Mouse (Mus musculus) lung, embryonic 15.5 days (tissue): ENCODE results near the gene Fap. TPM values are rescaled to one million over a fixed set of nuclear protein-coding genes. Genes with fewer than 3 reads are reported as not detected.

ENCODE experiments used
- ATAC-seq: fragments of 200-750 bp; cut with Nextera tagmentation; 2 replicates; pipeline ENCODE4 v1.8.0; 2017; ENCODE audit warnings: moderate number of reproducible peaks, borderline replicate concordance; ENCODE audit not compliant: low FRiP score, low TSS enrichment; ENCODE audit errors: extremely low read depth
- H3K27ac ChIP-seq: fragments of 300-500 bp; sonication (generic); 2 replicates; pipeline ENCODE4 v1.5.1; 2015; ENCODE audit warnings: moderate library complexity, mild to moderate bottlenecking, inconsistent platforms
- H3K27me3 ChIP-seq: fragments of 300-500 bp; sonication (generic); 2 replicates; pipeline ENCODE4 v1.6.1; 2015; ENCODE audit warnings: inconsistent platforms
- H3K36me3 ChIP-seq: fragments of 300-500 bp; sonication (generic); 2 replicates; pipeline ENCODE4 v1.6.1; 2015; ENCODE audit warnings: inconsistent platforms
- H3K4me1 ChIP-seq: fragments of 300-500 bp; sonication (generic); 2 replicates; pipeline ENCODE4 v1.6.1; 2015; ENCODE audit warnings: inconsistent platforms
- H3K4me2 ChIP-seq: fragments of 300-500 bp; sonication (generic); 2 replicates; pipeline ENCODE4 v1.6.1; 2015; ENCODE audit warnings: inconsistent platforms, mild to moderate bottlenecking, moderate library complexity
- H3K4me3 ChIP-seq: fragments of 300-500 bp; sonication (generic); 2 replicates; pipeline ENCODE4 v1.5.1; 2015; ENCODE audit warnings: mild to moderate bottlenecking, inconsistent platforms
- H3K9ac ChIP-seq: fragments of 300-500 bp; sonication (generic); 2 replicates; pipeline ENCODE4 v1.6.1; 2015; ENCODE audit warnings: inconsistent platforms
- H3K9me3 ChIP-seq: fragments of 300-500 bp; sonication (generic); 2 replicates; pipeline ENCODE4 v1.6.1; 2016; ENCODE audit warnings: inconsistent platforms
- WGBS: fragments of 180-500 bp; shearing (Covaris S2); methylation state at CpG from one replicate; pipeline ENCODE4 v1.1.7; 2015; 5-methylcytosine and 5-hydroxymethylcytosine counted together
- polyA plus RNA-seq: library from polyadenylated mRNA; unstranded; fragments of >200 nt; fragmentation: Nextera tagmentation; extraction: Ambion mirVana; gene quantifications from 2 replicates; pipeline ENCODE4 v1.2.1, GENCODE M21; 2015

Gene Fap
- polyA plus RNA-seq, 1 experiment from 2014 or later = 2.8 TPM

DNA sequence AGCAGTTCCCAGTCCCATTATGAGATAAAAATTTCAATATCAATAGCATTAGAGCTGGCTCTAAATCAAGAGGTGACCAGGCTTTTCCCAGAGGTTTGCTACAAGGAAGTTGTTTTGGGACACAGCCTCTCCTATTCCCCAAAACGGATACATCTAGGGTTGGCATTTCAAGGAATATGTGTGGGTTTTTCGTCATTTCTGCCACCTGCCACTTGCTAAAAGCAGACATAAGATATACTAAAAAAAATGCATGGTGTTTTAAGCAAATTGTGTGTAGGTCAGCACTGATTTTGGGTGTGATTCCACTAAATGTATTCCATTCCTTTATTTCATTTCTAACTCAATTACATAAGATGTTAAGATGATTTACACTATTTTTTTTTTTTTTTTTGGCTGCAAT, 56.1 kb downstream of the Fap start:
- WGBS = 72% methylated on average over 2 of the region's 2 CpGs

GRCm38 (mm10) chr2:62514477-62514876, 59.4 kb downstream of the Fap start:
- Histone ChIP-seq H3K27ac (no peak overlapping the region), H3K27me3 (no peaks in the 10 kb centered on the region), H3K4me1 (no peaks in the 10 kb centered on the region), H3K4me2 (no peak overlapping the region), H3K9ac (no peak overlapping the region), H3K36me3 (no peaks in the 10 kb centered on the region), H3K9me3 (no peaks in the 10 kb centered on the region), H3K4me3 (no peak overlapping the region)
- WGBS = 79% methylated on average over 6 of the region's 6 CpGs
- no peak for ATAC-seq

More for the DNA sequence above, 56.1 kb downstream of the Fap start:
- Histone ChIP-seq H3K27me3 (no peaks in the 10 kb centered on the region), H3K36me3 (no peaks in the 10 kb centered on the region), H3K4me2 (no peak overlapping the region), H3K9ac (no peak overlapping the region), H3K4me3 (no peak overlapping the region), H3K4me1 (no peaks in the 10 kb centered on the region), H3K27ac (no peak overlapping the region), H3K9me3 (no peaks in the 10 kb centered on the region)
- ATAC-seq = no peak

- no peaks in the 10 kb centered on the region for H3K9me3 ChIP-seq
- H3K4me2 ChIP-seq = no peak overlapping the region
- H3K4me1 ChIP-seq = no peaks in the 10 kb centered on the region
- no peak for ATAC-seq
- no peaks in the 10 kb centered on the region for H3K27me3 ChIP-seq
- no peak overlapping the region for H3K4me3 ChIP-seq
- no peak overlapping the region for H3K27ac ChIP-seq
- 82% methylated on average over 15 of the region's 15 CpGs for WGBS
- H3K9ac ChIP-seq = no peak overlapping the region
- H3K36me3 ChIP-seq = no peaks in the 10 kb centered on the region
Observed at GRCm38 (mm10) chr2:62513477-62513876, 60.4 kb downstream of the Fap start.

DNA sequence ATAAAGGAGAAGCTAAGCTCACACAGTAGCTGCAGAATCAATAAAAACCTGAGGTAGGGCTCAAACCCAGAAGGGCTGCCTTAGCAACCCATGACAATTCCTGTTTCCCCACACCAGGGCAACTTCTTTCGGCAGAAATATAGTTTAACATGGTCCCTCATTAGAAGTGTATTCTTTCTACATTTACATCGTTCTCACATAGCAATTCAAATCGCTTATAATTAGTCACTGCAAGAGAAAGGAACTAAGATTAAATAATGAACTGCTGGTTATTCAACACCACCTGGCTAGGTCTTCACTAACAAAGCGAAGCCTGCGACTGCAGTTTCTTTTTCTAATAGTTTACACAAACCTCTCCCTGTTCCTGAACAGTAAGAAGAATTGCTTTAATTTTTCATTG, 66.7 kb downstream of the Fap start:
- H3K4me2 ChIP-seq = no peak overlapping the region
- WGBS = 55% methylated on average over 5 of the region's 5 CpGs
- no peak for ATAC-seq

GRCm38 (mm10) chr2:62506441-62506840, 67.4 kb downstream of the Fap start:
- H3K4me1 ChIP-seq = no peaks in the 10 kb centered on the region
- H3K9ac ChIP-seq = no peak overlapping the region
- no peaks in the 10 kb centered on the region for H3K9me3 ChIP-seq
- H3K27ac ChIP-seq = no peak overlapping the region
- ATAC-seq = no peak
- 59% methylated on average over 2 of the region's 2 CpGs for WGBS
- H3K27me3 ChIP-seq = no peaks in the 10 kb centered on the region
- no peak overlapping the region for H3K4me2 ChIP-seq
- H3K36me3 ChIP-seq = no peaks in the 10 kb centered on the region
- H3K4me3 ChIP-seq = no peak overlapping the region

More for the DNA sequence above, 66.7 kb downstream of the Fap start:
- Histone ChIP-seq H3K9ac (no peak overlapping the region), H3K27me3 (no peaks in the 10 kb centered on the region), H3K4me1 (no peaks in the 10 kb centered on the region), H3K36me3 (no peaks in the 10 kb centered on the region), H3K9me3 (no peaks in the 10 kb centered on the region), H3K27ac (no peak overlapping the region), H3K4me3 (no peak overlapping the region)

DNA sequence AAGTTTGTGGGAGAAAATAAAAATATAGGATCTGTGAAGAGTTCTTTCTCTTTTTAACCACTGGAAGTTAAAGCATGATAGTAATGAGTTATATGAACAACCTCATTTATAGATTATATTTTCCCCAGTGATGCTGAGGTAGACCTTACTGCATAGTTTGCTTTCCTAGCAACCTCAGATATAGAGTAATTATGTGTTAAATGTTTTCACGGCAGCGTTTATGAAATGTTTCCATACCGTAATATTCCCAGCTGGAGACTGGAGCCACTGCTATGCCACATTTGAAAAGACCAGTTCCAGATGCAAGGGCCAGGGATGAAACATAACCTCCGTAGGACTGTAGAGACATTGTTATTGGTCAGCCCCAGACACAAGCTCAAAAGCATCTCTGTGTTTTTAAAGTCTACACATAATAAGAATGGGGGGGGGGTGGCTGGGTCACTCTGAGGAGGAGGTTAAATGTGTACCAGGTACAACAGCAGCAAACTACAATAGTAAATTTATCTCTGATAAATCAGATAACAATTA, 69.5 kb downstream of the Fap start:
- Histone ChIP-seq H3K4me1 (no peaks in the 10 kb centered on the region), H3K9ac (no peak overlapping the region), H3K4me3 (no peak overlapping the region), H3K27ac (no peak overlapping the region), H3K9me3 (no peaks in the 10 kb centered on the region), H3K4me2 (no peak overlapping the region), H3K27me3 (no peaks in the 10 kb centered on the region), H3K36me3 (no peaks in the 10 kb centered on the region)
- ATAC-seq = no peak
- WGBS = 52% methylated on average over 4 of the region's 4 CpGs

DNA sequence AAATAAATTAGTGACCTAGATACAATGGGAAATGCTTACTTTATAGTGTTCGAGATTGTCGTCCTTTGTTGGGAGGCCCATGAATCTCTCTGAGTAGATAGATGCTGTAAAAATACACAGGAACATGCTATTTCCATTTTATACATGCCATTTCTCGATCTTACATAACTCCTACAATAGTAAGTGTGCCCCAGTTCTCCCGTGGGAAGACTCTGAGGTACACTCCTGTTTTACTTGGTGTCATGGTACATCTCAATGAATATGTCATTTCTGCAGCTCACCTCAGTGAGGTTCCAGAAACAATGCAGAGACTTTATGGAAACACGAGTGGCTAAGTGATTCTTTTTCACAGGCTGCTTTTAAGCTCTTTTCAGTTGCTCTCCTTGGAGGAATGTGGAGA, 70.5 kb downstream of the Fap start:
- ATAC-seq = no peak
- Histone ChIP-seq H3K4me1 (no peaks in the 10 kb centered on the region), H3K4me2 (no peak overlapping the region), H3K9me3 (no peaks in the 10 kb centered on the region), H3K9ac (no peak overlapping the region), H3K27me3 (no peaks in the 10 kb centered on the region), H3K4me3 (no peak overlapping the region), H3K27ac (no peak overlapping the region), H3K36me3 (no peaks in the 10 kb centered on the region)
- 76% methylated on average over 5 of the region's 5 CpGs for WGBS

- Histone ChIP-seq H3K4me3 (no peak overlapping the region), H3K36me3 (no peaks in the 10 kb centered on the region), H3K4me2 (no peak overlapping the region), H3K9ac (no peak overlapping the region), H3K27me3 (no peaks in the 10 kb centered on the region), H3K4me1 (no peaks in the 10 kb centered on the region), H3K27ac (no peak overlapping the region), H3K9me3 (no peaks in the 10 kb centered on the region)
- ATAC-seq = no peak
- WGBS = 75% methylated on average over 4 of the region's 4 CpGs
Observed at GRCm38 (mm10) chr2:62502516-62502915, 71.4 kb downstream of the Fap start.

GRCm38 (mm10) chr2:62498821-62499220, 75.1 kb downstream of the Fap start:
- Histone ChIP-seq H3K27ac (no peak overlapping the region), H3K36me3 (no peaks in the 10 kb centered on the region), H3K27me3 (no peaks in the 10 kb centered on the region), H3K4me2 (no peak overlapping the region), H3K4me3 (no peak overlapping the region), H3K4me1 (no peaks in the 10 kb centered on the region), H3K9me3 (no peaks in the 10 kb centered on the region), H3K9ac (no peak overlapping the region)
- WGBS = 83% methylated on average over 5 of the region's 5 CpGs
- no peak for ATAC-seq

- no peak overlapping the region for H3K4me2 ChIP-seq
- WGBS = 91% methylated on average over 4 of the region's 4 CpGs
- no peak for ATAC-seq
Observed at GRCm38 (mm10) chr2:62498086-62498485, 75.8 kb downstream of the Fap start.

GRCm38 (mm10) chr2:62497333-62498002, 76.4 kb downstream of the Fap start:
- Histone ChIP-seq H3K27me3 (no peaks in the 10 kb centered on the region), H3K9me3 (no peaks in the 10 kb centered on the region), H3K4me1 (no peaks in the 10 kb centered on the region), H3K4me3 (no peak overlapping the region), H3K36me3 (no peaks in the 10 kb centered on the region), H3K9ac (no peak overlapping the region), H3K4me2 (no peak overlapping the region), H3K27ac (no peak overlapping the region)
- ATAC-seq = no peak
- 88% methylated on average over 5 of the region's 5 CpGs for WGBS

More at GRCm38 (mm10) chr2:62498086-62498485, 75.8 kb downstream of the Fap start:
- Histone ChIP-seq H3K27ac (no peak overlapping the region), H3K27me3 (no peaks in the 10 kb centered on the region), H3K4me3 (no peak overlapping the region), H3K4me1 (no peaks in the 10 kb centered on the region), H3K9me3 (no peaks in the 10 kb centered on the region), H3K9ac (no peak overlapping the region), H3K36me3 (no peaks in the 10 kb centered on the region)

- Histone ChIP-seq H3K4me1 (no peaks in the 10 kb centered on the region), H3K9me3 (no peaks in the 10 kb centered on the region), H3K27me3 (no peaks in the 10 kb centered on the region), H3K36me3 (no peaks in the 10 kb centered on the region), H3K4me3 (no peak overlapping the region), H3K4me2 (no peak overlapping the region), H3K9ac (no peak overlapping the region), H3K27ac (no peak overlapping the region)
- WGBS = 46% methylated on average over 4 of the region's 4 CpGs
- no peak for ATAC-seq
Observed at GRCm38 (mm10) chr2:62495407-62495806, 78.5 kb downstream of the Fap start.
